Mouse (Mus musculus) kidney, postnatal 14 days (tissue): Measurements from ENCODE around the gene Dok5.

Experiments
- DNase-seq: peaks from one replicate; pipeline ENCODE4 v3.0.0; 2022; ENCODE audit warnings: mixed read lengths

The Dok5 gene

GRCm38 (mm10) chr2:170739713-170740365 is 8.2 kb downstream of the Dok5 start:
- no peak for DNase-seq

GRCm38 (mm10) chr2:170743521-170743920 is 11.9 kb downstream of the Dok5 start:
- no peak for DNase-seq

- DNase-seq = no peak
Measured at GRCm38 (mm10) chr2:170748901-170749300, 17.3 kb downstream of the Dok5 start.

- DNase-seq = peak; percentile 4
Measured at GRCm38 (mm10) chr2:170752191-170752850, 20.7 kb downstream of the Dok5 start.

GRCm38 (mm10) chr2:170755817-170756216 is 24.2 kb downstream of the Dok5 start:
- no peak for DNase-seq

GRCm38 (mm10) chr2:170756667-170757066 is 25.1 kb downstream of the Dok5 start:
- no peak for DNase-seq

- peak; percentile 3 for DNase-seq
Measured at GRCm38 (mm10) chr2:170757228-170757875, 25.7 kb downstream of the Dok5 start.

GRCm38 (mm10) chr2:170758201-170758600 is 26.6 kb downstream of the Dok5 start:
- DNase-seq = no peak

- no peak for DNase-seq
Measured at GRCm38 (mm10) chr2:170764704-170765103, 33.1 kb downstream of the Dok5 start.

- DNase-seq = no peak
Measured at GRCm38 (mm10) chr2:170767243-170767642, 35.6 kb downstream of the Dok5 start.

- DNase-seq = no peak
Measured at GRCm38 (mm10) chr2:170768699-170769098, 37.1 kb downstream of the Dok5 start.

GRCm38 (mm10) chr2:170771555-170771954 is 39.9 kb downstream of the Dok5 start:
- DNase-seq = no peak

GRCm38 (mm10) chr2:170772126-170772884 is 40.7 kb downstream of the Dok5 start:
- DNase-seq = peak; percentile 14

- no peak for DNase-seq
Measured at GRCm38 (mm10) chr2:170772885-170773270, 41.3 kb downstream of the Dok5 start.

GRCm38 (mm10) chr2:170775577-170775976 is 44.0 kb downstream of the Dok5 start:
- DNase-seq = no peak

GRCm38 (mm10) chr2:170776107-170776506 is 44.5 kb downstream of the Dok5 start:
- DNase-seq = no peak

- no peak for DNase-seq
Measured at GRCm38 (mm10) chr2:170777572-170777971, 46.0 kb downstream of the Dok5 start.

GRCm38 (mm10) chr2:170780010-170780750 is 48.6 kb downstream of the Dok5 start:
- peak; percentile 3 for DNase-seq

- no peak for DNase-seq
Measured at GRCm38 (mm10) chr2:170788101-170788500, 56.5 kb downstream of the Dok5 start.

GRCm38 (mm10) chr2:170791332-170792017 is 59.9 kb downstream of the Dok5 start:
- peak; percentile 40 for DNase-seq

GRCm38 (mm10) chr2:170795242-170795641 is 63.6 kb downstream of the Dok5 start:
- DNase-seq = no peak

- no peak for DNase-seq
Measured at GRCm38 (mm10) chr2:170802984-170803383, 71.4 kb downstream of the Dok5 start.
